25 mouse cellular contexts compared by ENCODE assay signal in genomic region chr10:90464906-90465305, GRCm38 (mm10).
DNase-seq lines count a peak whose midpoint lies in the region; ATAC-seq lines count a peak whose summit lies in the region.
"Had no signal": no experiment of that assay in that cellular context is flagged by ENCODE, and none has a peak within 500 bp of the region (broad histone marks: within the 10 kb centered on the region; RNA-seq: fewer than 3 reads in every experiment).

No protein-coding gene starts in this region.

- H3K9ac ChIP-seq in midbrain, embryonic 11.5 days (ENCODE audit: low read length), result no peak overlapping the region
- H3K9ac ChIP-seq: embryonic facial prominence, embryonic 13.5 days; embryonic facial prominence, embryonic 15.5 days; forebrain, embryonic 12.5 days had no signal

- H3K36me3 ChIP-seq in midbrain, embryonic 11.5 days (ENCODE audit: control insufficient read depth, insufficient read depth, low read length), result no peaks in the 10 kb centered on the region
- H3K36me3 ChIP-seq: embryonic facial prominence, embryonic 13.5 days; embryonic facial prominence, embryonic 15.5 days; forebrain, embryonic 10.5 days; forebrain, embryonic 12.5 days; G1E had no signal

- no peaks in the 10 kb centered on the region for H3K4me1 ChIP-seq in midbrain, embryonic 11.5 days (ENCODE audit: control insufficient read depth, insufficient read depth, low read length)
- H3K4me1 ChIP-seq: embryonic facial prominence, embryonic 13.5 days; embryonic facial prominence, embryonic 15.5 days; forebrain, embryonic 12.5 days had no signal

- H3K4me3 ChIP-seq in midbrain, embryonic 11.5 days (ENCODE audit: low read depth, low read length), result no peak overlapping the region
- H3K4me3 ChIP-seq: embryonic facial prominence, embryonic 13.5 days; embryonic facial prominence, embryonic 15.5 days; erythroblast, embryonic 14.5 days; forebrain, embryonic 10.5 days; forebrain, embryonic 12.5 days had no signal

- peaks cover 22% of the 10 kb centered on the region for H3K27me3 ChIP-seq in midbrain, embryonic 11.5 days (ENCODE audit: control insufficient read depth, insufficient read depth, low read length)
- H3K27me3 ChIP-seq: CH12.LX; embryonic facial prominence, embryonic 13.5 days; embryonic facial prominence, embryonic 15.5 days; forebrain, embryonic 12.5 days had no signal

- H3K4me2 ChIP-seq in midbrain, embryonic 11.5 days, result no peak overlapping the region
- H3K4me2 ChIP-seq: embryonic facial prominence, embryonic 13.5 days; embryonic facial prominence, embryonic 15.5 days; forebrain, embryonic 12.5 days had no signal

- H3K9me3 ChIP-seq in midbrain, embryonic 11.5 days (ENCODE audit: control insufficient read depth, low read length), result no peaks in the 10 kb centered on the region
- H3K9me3 ChIP-seq: embryonic facial prominence, embryonic 13.5 days; embryonic facial prominence, embryonic 15.5 days; forebrain, embryonic 10.5 days; forebrain, embryonic 12.5 days had no signal

- ATAC-seq in midbrain, embryonic 11.5 days (ENCODE audit: low FRiP score), result no peak
- ATAC-seq: activated CD4-positive, CD25-positive, alpha-beta regulatory T cell, adult 4 months; CD4-positive, CD25-positive, alpha-beta regulatory T cell, adult 4 months; forebrain, embryonic 14.5 days; forebrain, embryonic 16.5 days had no signal

- WGBS in midbrain, embryonic 11.5 days, result 59% methylated on average over 2 of the region's 2 CpGs

- DNase-seq in ES-CJ7 (ENCODE audit: low read depth, low spot score) (peak; percentile 67), R1 (ENCODE audit: low read depth, low spot score) (peak; percentile 46), ZHBTc4 (ENCODE audit: low read depth, low spot score) (peak; percentile 85), MN1 (ENCODE audit: low spot score) (no peak)
- DNase-seq in midbrain, embryonic 11.5 days (ENCODE audit: low spot score, missing footprints), result no peak
- DNase-seq: adrenal gland, postnatal 25 days; B cell, adult 2 months; cerebellum, adult 11 months; cerebellum, adult 18-20 months; cerebellum, adult 8-10 months; cerebellum, adult 9-11 months; cerebellum, postnatal 14 days; cerebellum, postnatal 36 days; embryo, embryonic 11 days had no signal

- no peak overlapping the region for H3K27ac ChIP-seq in midbrain, embryonic 11.5 days (ENCODE audit: low read depth, low read length)
- H3K27ac ChIP-seq: embryonic facial prominence, embryonic 13.5 days; embryonic facial prominence, embryonic 15.5 days; forebrain, embryonic 10.5 days; forebrain, embryonic 12.5 days had no signal

Comparison
In these comparisons a context has a peak if more than half of its experiments do, and no peak if none do; other contexts are left out.
1. DNase-seq: peak in ES-CJ7 (single experiment), R1 (single experiment) and ZHBTc4 (single experiment); none in MN1 (single experiment) and midbrain, embryonic 11.5 days (single experiment).